Mouse (Mus musculus) erythroblast, embryonic 14.5 days (primary cell): Measurements from ENCODE around the gene 2200002D01Rik.

Source experiments
- GATA1 ChIP-seq: IDR thresholded peaks from 2 replicates; pipeline ENCODE4 v1.6.1; 2012; ENCODE audit warnings: low read length, inconsistent platforms, mixed read lengths
- TAL1 ChIP-seq: IDR thresholded peaks from 3 replicates; pipeline ENCODE4 v1.6.1; 2012; ENCODE audit warnings: low read length, inconsistent platforms, mixed read lengths

DNA sequence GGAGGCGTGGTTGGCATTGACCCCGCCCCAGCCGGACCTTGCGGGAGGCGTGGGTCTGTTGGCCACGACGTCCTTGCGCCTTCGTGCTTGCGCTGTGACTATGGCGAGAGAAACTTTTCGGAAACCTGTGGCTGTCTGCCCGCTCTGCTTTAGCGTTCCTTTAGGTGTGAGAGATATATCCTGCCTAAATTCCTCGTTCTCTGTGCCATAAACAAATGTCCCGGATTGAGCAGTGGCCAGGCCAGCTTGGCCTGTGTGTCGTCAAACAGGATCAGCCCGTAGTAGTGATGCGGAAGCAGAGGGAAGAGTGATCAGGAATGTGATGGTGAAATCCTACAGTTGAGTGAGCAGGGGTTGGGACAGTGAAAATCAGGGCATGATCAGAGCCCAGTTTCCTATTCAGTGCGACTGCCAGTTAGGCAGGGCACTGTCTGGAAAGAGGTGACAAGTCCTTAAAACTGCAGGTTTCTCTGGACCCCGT is 33.8 kb upstream of the 2200002D01Rik start:
- no peak for TF ChIP-seq GATA1
- no peak for TF ChIP-seq TAL1
